9 mouse cellular contexts compared by ENCODE assay signal in genomic region chr7:3666921-3667391, GRCm38 (mm10). TPM values are rescaled to one million over a fixed set of nuclear protein-coding genes. Genes with fewer than 3 reads are reported as not detected.
DNase-seq lines count a peak whose midpoint lies in the region; ATAC-seq and TF ChIP-seq lines count a peak whose summit lies in the region.
"Had no signal": no experiment of that assay in that cellular context is flagged by ENCODE, and none has a peak within 500 bp of the region (broad histone marks: within the 10 kb centered on the region; RNA-seq: fewer than 3 reads in every experiment).

No protein-coding gene starts in this region.

- no peak for TF ChIP-seq POLR2A in heart, adult 2 months (IDR thresholded peaks at IDR 0.05; ENCODE audit: insufficient read depth, low read depth, low read length)

- H3K4me2 ChIP-seq in liver, embryonic 11.5 days, result peak overlapping the region; percentile 92

- TF ChIP-seq EP300 in heart, adult 2 months (IDR thresholded peaks at IDR 0.05; ENCODE audit: insufficient read depth, low read depth, low read length), result no peak

- H3K4me1 ChIP-seq in heart, adult 2 months (ENCODE audit: control insufficient read depth, insufficient read depth, low read length), result peaks cover 4% of the 10 kb centered on the region; the same call in 1 of the 2 replicates
- H3K4me1 ChIP-seq in liver, embryonic 11.5 days (replicated peaks; ENCODE audit: control insufficient read depth, insufficient read depth, low read length), result peaks cover 14% of the 10 kb centered on the region

- intact Hi-C loops in heart, adult 2 months (cut with DNase I), result no loop called here
- intact Hi-C loops in heart, postnatal 25 days (cut with DNase I), result loop anchor here (1.0 kb wide), 1 partner anchor 25 kb away; the partner anchor contains the start of gene Tsen34

- peak; percentile 30 for ATAC-seq in liver, embryonic 11.5 days (replicated peaks; ENCODE audit: low FRiP score)
- ATAC-seq: Patski had no signal

- no peak overlapping the region for H3K4me3 ChIP-seq in heart, adult 2 months
- no peak overlapping the region for H3K4me3 ChIP-seq in C2C12 (ENCODE audit: insufficient read depth, poor library complexity, severe bottlenecking)
- H3K4me3 ChIP-seq in liver, embryonic 11.5 days (ENCODE audit: low read depth, low read length), result peak overlapping the region; percentile 71

- H3K9me3 ChIP-seq in liver, embryonic 11.5 days (ENCODE audit: control insufficient read depth, low read length), result no peaks in the 10 kb centered on the region

- H3K9ac ChIP-seq in heart, adult 2 months (ENCODE audit: low read depth, low read length), result no peak overlapping the region
- H3K9ac ChIP-seq in liver, embryonic 11.5 days (ENCODE audit: low read depth, low read length), result peak overlapping the region; percentile 66

- peak; percentile 38 for TF ChIP-seq CTCF in heart, adult 2 months (IDR thresholded peaks at IDR 0.05)
- TF ChIP-seq CTCF in C2C12 (IDR thresholded peaks at IDR 0.05; ENCODE audit: control insufficient read depth, insufficient read depth, insufficient read length), result no peak

- H3ac ChIP-seq in C2C12 (ENCODE audit: control insufficient read depth, insufficient read length, low read depth), result peak overlapping the region; percentile 6

- no peaks in the 10 kb centered on the region for H3K27me3 ChIP-seq in heart, adult 2 months (ENCODE audit: control insufficient read depth, insufficient read depth, low read length)
- no peaks in the 10 kb centered on the region for H3K27me3 ChIP-seq in C2C12 (ENCODE audit: control insufficient read depth, insufficient read depth, insufficient read length)
- no peaks in the 10 kb centered on the region for H3K27me3 ChIP-seq in liver, embryonic 11.5 days (replicated peaks; ENCODE audit: control insufficient read depth, insufficient read depth, low read length)
- H3K27me3 ChIP-seq: Patski had no signal

- WGBS in heart, adult 2 months, result 23% methylated on average over 14 of the region's 14 CpGs
- 18% methylated on average over 14 of the region's 14 CpGs for WGBS in liver, embryonic 11.5 days

- H3K27ac ChIP-seq in heart, adult 2 months, result no peak overlapping the region
- peak overlapping the region; percentile 46; the same call in 1 of the 2 replicates for H3K27ac ChIP-seq in liver, embryonic 11.5 days (ENCODE audit: low read depth, low read length)

- peaks cover 8% of the 10 kb centered on the region for H3K79me3 ChIP-seq in C2C12 (ENCODE audit: low read depth)

- H3K79me2 ChIP-seq in heart, adult 2 months (replicated peaks; ENCODE audit: control insufficient read depth, insufficient read depth, low read length), result no peaks in the 10 kb centered on the region; the same call in 1 of the 2 replicates
- peaks cover 18% of the 10 kb centered on the region for H3K79me2 ChIP-seq in C2C12 (ENCODE audit: control insufficient read depth, insufficient read depth)

- DNase-seq in heart, adult 2 months, result no peak
- DNase-seq in heart, postnatal 25 days (ENCODE audit: low spot score), result no peak
- DNase-seq in embryo, embryonic 9.5 days (ENCODE audit: extremely low spot score), result peak; percentile 30
- DNase-seq in liver, embryonic 11.5 days (ENCODE audit: low spot score), result no peak
- DNase-seq in cerebellum, adult 9-10 months, result no peak
- no peak for DNase-seq in cerebellum, postnatal 36 days
- no peak for DNase-seq in ovary, adult 18-20 months (ENCODE audit: low spot score)

- peaks cover 3% of the 10 kb centered on the region; the same call in 1 of the 2 replicates for H3K36me3 ChIP-seq in heart, adult 2 months (ENCODE audit: control insufficient read depth, insufficient read depth, low read length)
- H3K36me3 ChIP-seq in C2C12 (ENCODE audit: control insufficient read depth, insufficient read depth), result no peaks in the 10 kb centered on the region
- peaks cover 8% of the 10 kb centered on the region; the same call in 1 of the 2 replicates for H3K36me3 ChIP-seq in liver, embryonic 11.5 days (ENCODE audit: control insufficient read depth, insufficient read depth, low read length)

TF ChIP-seq in C2C12, 6 proteins besides CTCF, POLR2A, EP300 and RAD21:
- TF ChIP-seq FOSL1 (IDR thresholded peaks at IDR 0.05; ENCODE audit: insufficient read depth, low read length, poor library complexity, severe bottlenecking) (no peak), CEBPB (IDR thresholded peaks at IDR 0.05; ENCODE audit: low read depth) (no peak), MAX (IDR thresholded peaks at IDR 0.05) (no peak), MYOG (IDR thresholded peaks at IDR 0.05; ENCODE audit: control insufficient read depth, extremely low read depth, insufficient read length) (no peak), USF1 (IDR thresholded peaks at IDR 0.05; ENCODE audit: low read depth) (no peak)

RNA-seq across cellular contexts. Expression of gene Leng1, which starts 1.3 kb away (rescaled TPM):
- total RNA-seq in heart, adult 2 months (2021), result 10 to 100 TPM; 11.8 to 12.8 TPM
- 4.8 and 5.9 TPM in 2 replicates for polyA plus RNA-seq in heart, adult 2 months (2012; rRNA removed)
- 10 to 100 TPM; 10.0 to 11.4 TPM for total RNA-seq in heart, postnatal 25 days (2021)
- 10.4 TPM for polyA plus RNA-seq in C2C12 (2012; fragmentation: generic; extraction: Trizol)
- polyA plus RNA-seq in liver, embryonic 11.5 days (2014; fragmentation: Nextera tagmentation; extraction: Ambion mirVana), result 13.4 and 13.5 TPM in 2 replicates

RNA-seq across cellular contexts. Expression of gene Tmc4, which starts 10.4 kb away (rescaled TPM):
- total RNA-seq in heart, adult 2 months (2021), result 1 to 10 TPM; 1.4 to 2.1 TPM
- polyA plus RNA-seq in heart, adult 2 months (2012; rRNA removed), result 3.3 and 4.9 TPM in 2 replicates
- under 1 TPM; 0.45 to 0.83 TPM for total RNA-seq in heart, postnatal 25 days (2021)
- 1.8 TPM for polyA plus RNA-seq in C2C12 (2012; fragmentation: generic; extraction: Trizol)
- 10.0 and 12.1 TPM in 2 replicates for polyA plus RNA-seq in liver, embryonic 11.5 days (2014; fragmentation: Nextera tagmentation; extraction: Ambion mirVana)

RNA-seq across cellular contexts. Expression of gene Cnot3, which starts 21.9 kb away (rescaled TPM):
- total RNA-seq in heart, adult 2 months (2021), result 10 to 100 TPM; 22.1 to 23.1 TPM
- polyA plus RNA-seq in heart, adult 2 months (2012; rRNA removed), result 20.3 and 33.2 TPM in 2 replicates
- 10 to 100 TPM; 24.7 to 30.6 TPM for total RNA-seq in heart, postnatal 25 days (2021)
- polyA plus RNA-seq in C2C12 (2012; fragmentation: generic; extraction: Trizol), result 87.1 TPM
- polyA plus RNA-seq in liver, embryonic 11.5 days (2014; fragmentation: Nextera tagmentation; extraction: Ambion mirVana), result 69.6 and 76.5 TPM in 2 replicates

RNA-seq across cellular contexts. Expression of gene Tsen34, which starts 25.7 kb away (rescaled TPM):
- total RNA-seq in heart, adult 2 months (2021), result 10 to 100 TPM; 60.0 to 66.6 TPM
- polyA plus RNA-seq in heart, adult 2 months (2012; rRNA removed), result 80.8 and 82.3 TPM in 2 replicates
- total RNA-seq in heart, postnatal 25 days (2021), result 10 to 100 TPM; 68.3 to 73.4 TPM
- polyA plus RNA-seq in C2C12 (2012; fragmentation: generic; extraction: Trizol), result 215 TPM
- polyA plus RNA-seq in liver, embryonic 11.5 days (2014; fragmentation: Nextera tagmentation; extraction: Ambion mirVana), result 103 and 106 TPM in 2 replicates

RNA-seq across cellular contexts. Expression of gene Mboat7, which starts 26.4 kb away (rescaled TPM):
- total RNA-seq in heart, adult 2 months (2021), result 10 to 100 TPM; 19.2 to 19.7 TPM
- polyA plus RNA-seq in heart, adult 2 months (2012; rRNA removed), result 24.9 and 25.0 TPM in 2 replicates
- total RNA-seq in heart, postnatal 25 days (2021), result 10 to 100 TPM; 17.1 to 17.9 TPM
- 45.8 TPM for polyA plus RNA-seq in C2C12 (2012; fragmentation: generic; extraction: Trizol)
- polyA plus RNA-seq in liver, embryonic 11.5 days (2014; fragmentation: Nextera tagmentation; extraction: Ambion mirVana), result 35.7 and 36.7 TPM in 2 replicates
